Mouse (Mus musculus) neural tube, embryonic 11.5 days (tissue): Measurements from ENCODE around the gene Kif17. TPM values are rescaled to one million over a fixed set of nuclear protein-coding genes. Genes with fewer than 3 reads are reported as not detected.
"Not testable (repeated sequence)": the region's sequence is repeated elsewhere in the genome, so short reads cannot be mapped to it uniquely, and the experiment has no call there.

Experiments
- ATAC-seq: fragments of 200-750 bp; cut with Nextera tagmentation; 2 replicates; pipeline ENCODE4 v1.8.0; 2017; ENCODE audit warnings: moderate number of reproducible peaks, mild to moderate bottlenecking, moderate TSS enrichment, moderate library complexity; ENCODE audit not compliant: insufficient read depth, low FRiP score, low TSS enrichment
- DNase-seq: peaks from one replicate; pipeline ENCODE4 v3.0.0-alpha.2; 2015; ENCODE audit warnings: low spot score
- H3K27ac ChIP-seq: fragments of 300-500 bp; sonication (generic); 2 replicates; pipeline ENCODE4 v1.5.1; 2014; ENCODE audit warnings: low read depth, mild to moderate bottlenecking, low read length
- H3K27me3 ChIP-seq: fragments of 300-500 bp; sonication (generic); 2 replicates; pipeline ENCODE4 v1.6.1; 2014; ENCODE audit warnings: mild to moderate bottlenecking, low read length, mixed read lengths; ENCODE audit not compliant: control insufficient read depth, insufficient read depth
- H3K36me3 ChIP-seq: fragments of 300-500 bp; sonication (generic); 2 replicates; pipeline ENCODE4 v1.6.1; 2014; ENCODE audit warnings: mild to moderate bottlenecking, low read length, moderate library complexity, mixed read lengths; ENCODE audit not compliant: control insufficient read depth, insufficient read depth
- H3K4me1 ChIP-seq: fragments of 300-500 bp; sonication (generic); 2 replicates; pipeline ENCODE4 v1.6.1; 2014; ENCODE audit warnings: low read length, mixed read lengths; ENCODE audit not compliant: control insufficient read depth, insufficient read depth
- H3K4me2 ChIP-seq: fragments of 300-500 bp; sonication (generic); 2 replicates; pipeline ENCODE4 v1.6.1; 2014; ENCODE audit warnings: low read depth, mild to moderate bottlenecking, moderate library complexity
- H3K4me3 ChIP-seq: fragments of 300-500 bp; sonication (generic); 2 replicates; pipeline ENCODE4 v1.5.1; 2014; ENCODE audit warnings: low read depth, low read length
- H3K9ac ChIP-seq: fragments of 300-500 bp; sonication (generic); 2 replicates; pipeline ENCODE4 v1.6.1; 2014; ENCODE audit warnings: mild to moderate bottlenecking, low read length
- H3K9me3 ChIP-seq: fragments of 300-500 bp; sonication (generic); 2 replicates; pipeline ENCODE4 v1.6.1; 2016; ENCODE audit warnings: low read length; ENCODE audit not compliant: control insufficient read depth
- WGBS: fragments of 180-500 bp; shearing (Covaris S2); extraction: QIAGEN DNeasy Blood & Tissue Kit; methylation state at CpG from one replicate; pipeline ENCODE4 v1.1.7; 2014; 5-methylcytosine and 5-hydroxymethylcytosine counted together
- polyA plus RNA-seq: library from polyadenylated mRNA; unstranded; fragments of >200 nt; fragmentation: Nextera tagmentation; extraction: Ambion mirVana; gene quantifications from 2 replicates; pipeline ENCODE4 v1.2.1, GENCODE M21; 2014

Kif17 gene
- polyA plus RNA-seq, 1 experiment from 2014 or later = 0.46 TPM

- 86% methylated on average over 3 of the region's 3 CpGs for WGBS
- H3K27ac ChIP-seq = no peak overlapping the region
- ATAC-seq = no peak
- no peaks in the 10 kb centered on the region for H3K4me1 ChIP-seq
- no peak overlapping the region for H3K4me3 ChIP-seq
- no peak overlapping the region for H3K4me2 ChIP-seq
- no peaks in the 10 kb centered on the region for H3K9me3 ChIP-seq
- H3K9ac ChIP-seq = no peak overlapping the region
- DNase-seq = no peak
- no peaks in the 10 kb centered on the region for H3K36me3 ChIP-seq
- H3K27me3 ChIP-seq = no peaks in the 10 kb centered on the region
These were observed 74.2 kb downstream of the Kif17 start for GRCm38 (mm10) chr4:138324451-138324850.

- H3K4me1 ChIP-seq = no peaks in the 10 kb centered on the region
- H3K27ac ChIP-seq = peak overlapping the region; percentile 95
- H3K9me3 ChIP-seq = no peaks in the 10 kb centered on the region
- peak overlapping the region; percentile 90 for H3K9ac ChIP-seq
- no peaks in the 10 kb centered on the region for H3K36me3 ChIP-seq
- peak overlapping the region; percentile 75 for H3K4me2 ChIP-seq
- no peaks in the 10 kb centered on the region for H3K27me3 ChIP-seq
- DNase-seq (peak; percentile 90), ATAC-seq (peak; percentile 86)
- WGBS = 1% methylated on average over 32 of the region's 45 CpGs
- peak overlapping the region; percentile 85 for H3K4me3 ChIP-seq
These were observed 75.3 kb downstream of the Kif17 start for GRCm38 (mm10) chr4:138325466-138326076.

DNA sequence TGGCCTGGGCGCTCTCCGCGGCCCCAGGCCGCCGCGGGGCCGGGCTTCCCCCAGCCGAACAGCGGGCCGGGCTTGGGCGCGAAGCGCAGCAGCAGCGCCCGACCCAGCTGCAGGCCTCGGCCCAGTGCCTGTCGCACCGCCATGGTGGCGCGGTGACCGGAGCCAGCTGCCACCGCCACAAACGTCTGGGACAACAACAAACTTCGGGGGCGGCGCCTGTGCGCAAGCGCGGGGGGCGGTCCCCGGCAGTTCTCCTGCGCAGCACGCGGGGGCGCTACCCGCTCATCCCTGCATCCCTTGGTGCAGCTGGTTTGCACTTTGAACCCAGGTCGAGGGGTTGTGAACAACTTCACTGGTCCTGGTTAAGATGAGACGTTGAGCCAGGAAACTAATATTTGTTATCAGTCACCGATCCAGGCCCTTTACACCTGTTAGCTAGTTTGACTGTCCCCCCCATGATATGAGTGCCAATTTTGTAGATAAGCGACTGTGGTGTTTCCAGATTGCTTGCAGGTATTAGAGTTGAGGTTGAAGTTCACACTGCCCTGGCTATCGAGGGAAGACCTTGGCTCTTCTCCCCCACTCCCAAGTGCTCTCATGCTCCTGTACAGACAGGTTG, 76.0 kb downstream of the Kif17 start, which contains the start of gene Pink1:
Gene Pink1, minus strand, starts transcription at position 231 of the 619 bp plus-strand sequence.
- ATAC-seq (peak; percentile 75), DNase-seq (peak; percentile 91)
- Histone ChIP-seq H3K9me3 (no peaks in the 10 kb centered on the region), H3K4me2 (peak within 1 kb of the TSS; percentile 75), H3K9ac (peak within 1 kb of the TSS; percentile 90), H3K27ac (peak within 1 kb of the TSS; percentile 95), H3K4me1 (no peaks in the 10 kb centered on the region), H3K4me3 (peak within 1 kb of the TSS; percentile 85), H3K36me3 (no peaks in the 10 kb centered on the region), H3K27me3 (no peaks in the 10 kb centered on the region)
- WGBS = 4% methylated on average over 41 of the region's 41 CpGs

DNA sequence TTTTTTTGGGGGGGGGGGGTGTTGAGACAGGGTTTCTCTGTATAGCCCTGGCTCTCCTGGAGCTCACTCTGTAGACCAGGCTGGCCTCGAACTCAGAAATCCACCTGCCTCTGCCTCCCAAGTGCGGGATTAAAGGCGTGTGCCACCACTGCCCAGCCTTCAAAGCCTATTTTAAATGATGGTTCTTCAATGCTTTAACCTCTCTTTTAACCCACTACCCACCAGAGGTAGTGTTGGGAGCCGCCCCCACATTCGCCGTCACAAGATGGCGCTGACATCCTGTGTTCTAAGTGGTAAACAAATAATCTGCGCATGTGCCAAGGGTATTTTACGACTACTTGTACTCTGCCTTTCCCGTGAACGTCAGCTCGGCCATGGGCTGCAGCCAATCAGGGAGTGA, 76.9 kb downstream of the Kif17 start:
- H3K9ac ChIP-seq, H3K4me1 ChIP-seq, H3K27ac ChIP-seq, H3K27me3 ChIP-seq, H3K4me2 ChIP-seq, H3K4me3 ChIP-seq, H3K9me3 ChIP-seq, H3K36me3 ChIP-seq, ATAC-seq, DNase-seq: not testable (repeated sequence)
- WGBS = 66% methylated on average over 7 of the region's 12 CpGs

DNA sequence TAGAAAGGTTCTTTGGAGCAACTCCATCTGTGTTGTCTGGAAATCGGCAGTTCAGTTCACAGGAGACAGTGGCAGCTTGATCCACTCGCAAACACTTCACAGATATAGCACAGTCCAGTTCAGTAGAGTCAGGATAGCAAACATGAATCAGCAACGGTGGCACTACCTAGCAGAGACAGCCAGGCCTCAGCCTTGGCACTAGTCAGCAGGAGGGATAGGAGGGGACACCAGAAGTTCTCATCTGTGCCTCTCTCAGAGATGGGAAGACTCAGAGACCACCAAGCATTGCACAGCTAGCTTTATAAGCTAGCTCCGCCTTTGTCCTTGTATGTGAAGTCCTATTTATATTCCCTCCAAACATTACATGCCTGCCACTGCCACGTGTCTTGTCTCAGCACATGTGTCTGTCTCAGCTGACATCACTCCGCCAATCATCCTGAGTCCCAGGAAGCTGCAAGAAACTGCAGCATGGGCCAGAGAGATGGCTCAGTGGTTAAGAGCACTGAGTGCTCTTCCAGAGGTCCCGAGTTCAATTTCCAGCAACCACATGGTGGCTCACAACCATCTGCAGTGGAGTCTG, 77.7 kb downstream of the Kif17 start:
- Histone ChIP-seq H3K36me3 (no peaks in the 10 kb centered on the region), H3K9me3 (no peaks in the 10 kb centered on the region), H3K27ac (no peak overlapping the region), H3K4me1 (no peaks in the 10 kb centered on the region), H3K9ac (peak overlapping the region; percentile 24; the same call in 1 of the 2 replicates), H3K4me2 (peak overlapping the region; percentile 36), H3K4me3 (peak overlapping the region; percentile 15; the same call in 1 of the 2 replicates), H3K27me3 (no peaks in the 10 kb centered on the region)
- ATAC-seq = no peak
- WGBS = 75% methylated on average over 7 of the region's 7 CpGs
- DNase-seq = no peak

GRCm38 (mm10) chr4:138330264-138330671, 80.0 kb downstream of the Kif17 start:
- ATAC-seq = no peak
- Histone ChIP-seq H3K9me3 (no peaks in the 10 kb centered on the region), H3K36me3 (no peaks in the 10 kb centered on the region), H3K9ac (no peak overlapping the region), H3K4me1 (no peaks in the 10 kb centered on the region), H3K27ac (no peak overlapping the region), H3K27me3 (no peaks in the 10 kb centered on the region), H3K4me3 (no peak overlapping the region), H3K4me2 (no peak overlapping the region)
- no peak for DNase-seq
- WGBS = 40% methylated on average over 15 of the region's 15 CpGs

DNA sequence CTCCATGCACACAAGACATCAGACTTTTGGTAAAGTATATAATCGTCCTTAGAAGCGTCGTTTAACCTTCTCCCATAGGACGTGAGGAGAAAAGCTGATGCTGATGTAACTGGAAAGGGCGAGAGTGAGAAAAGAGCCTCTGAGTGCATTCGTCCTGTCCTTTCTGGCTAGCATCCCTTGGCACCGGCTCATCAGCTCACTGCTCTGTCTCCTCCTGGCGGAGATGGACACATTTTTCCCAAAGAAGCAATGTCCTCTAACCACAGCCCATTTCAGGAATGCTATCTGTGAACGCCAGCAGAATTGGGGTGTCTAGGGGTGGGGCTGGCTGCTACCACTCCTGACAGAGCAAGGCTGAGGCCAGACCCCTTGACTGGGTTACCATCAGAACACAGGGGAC, 81.4 kb downstream of the Kif17 start:
- H3K27me3 ChIP-seq = no peaks in the 10 kb centered on the region
- H3K9me3 ChIP-seq = no peaks in the 10 kb centered on the region
- ATAC-seq (no peak), DNase-seq (no peak)
- H3K9ac ChIP-seq = no peak overlapping the region
- WGBS = 77% methylated on average over 9 of the region's 9 CpGs
- H3K27ac ChIP-seq = no peak overlapping the region
- H3K4me1 ChIP-seq = no peaks in the 10 kb centered on the region
- no peak overlapping the region for H3K4me2 ChIP-seq
- H3K4me3 ChIP-seq = no peak overlapping the region
- no peaks in the 10 kb centered on the region for H3K36me3 ChIP-seq

DNA sequence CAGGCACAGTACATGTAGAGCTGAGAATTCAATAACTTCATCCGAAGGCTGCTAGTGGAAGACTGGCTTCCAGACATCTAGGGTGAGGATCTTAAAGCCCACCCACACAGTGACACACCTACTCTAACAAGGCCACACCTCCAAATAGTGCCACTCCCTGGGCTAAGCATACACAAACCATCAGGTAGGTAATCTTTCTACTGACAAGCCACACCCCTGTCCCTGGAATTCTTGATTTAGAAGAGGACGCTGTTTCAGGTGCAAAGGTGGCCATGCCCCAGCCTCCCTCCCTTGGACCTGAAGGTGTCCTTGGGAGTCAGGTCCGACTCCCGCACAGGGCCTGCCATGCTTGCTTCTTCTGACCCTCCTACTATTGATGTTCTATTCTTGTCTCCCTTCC, 82.9 kb downstream of the Kif17 start:
- no peaks in the 10 kb centered on the region for H3K9me3 ChIP-seq
- no peak overlapping the region for H3K4me2 ChIP-seq
- no peak overlapping the region for H3K4me3 ChIP-seq
- DNase-seq = no peak
- H3K27ac ChIP-seq = no peak overlapping the region
- no peaks in the 10 kb centered on the region for H3K36me3 ChIP-seq
- no peaks in the 10 kb centered on the region for H3K27me3 ChIP-seq
- 92% methylated on average over 4 of the region's 4 CpGs for WGBS
- no peak for ATAC-seq
- no peak overlapping the region for H3K9ac ChIP-seq
- no peaks in the 10 kb centered on the region for H3K4me1 ChIP-seq

DNA sequence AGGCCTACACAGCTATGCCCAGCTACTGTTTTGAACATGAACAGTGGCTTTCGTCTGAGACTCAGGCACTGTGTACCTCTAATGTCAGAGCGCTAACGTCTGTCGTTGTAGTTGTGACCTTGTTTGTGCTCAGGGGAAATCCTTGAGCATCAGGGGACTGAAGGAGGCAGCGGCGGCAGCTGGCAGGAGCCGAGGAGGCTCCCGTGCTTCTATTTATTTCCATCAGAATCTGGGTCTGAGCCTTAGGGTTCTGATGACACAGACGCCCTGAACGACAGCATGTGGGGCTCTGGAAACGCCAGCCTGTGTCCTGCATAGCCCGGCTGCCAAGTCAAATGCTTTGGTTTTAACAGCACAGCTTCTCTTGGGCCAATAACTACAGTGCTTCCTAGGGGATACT, 84.8 kb downstream of the Kif17 start:
- H3K4me2 ChIP-seq = no peak overlapping the region
- H3K36me3 ChIP-seq = no peaks in the 10 kb centered on the region
- ATAC-seq = no peak
- DNase-seq = no peak
- no peaks in the 10 kb centered on the region for H3K27me3 ChIP-seq
- no peaks in the 10 kb centered on the region for H3K9me3 ChIP-seq
- no peak overlapping the region for H3K4me3 ChIP-seq
- no peaks in the 10 kb centered on the region for H3K4me1 ChIP-seq
- WGBS = 85% methylated on average over 12 of the region's 12 CpGs
- no peak overlapping the region for H3K9ac ChIP-seq
- no peak overlapping the region for H3K27ac ChIP-seq
